Mouse (Mus musculus): Measurements from ENCODE around the gene Manf. TPM values are rescaled to one million over a fixed set of nuclear protein-coding genes. Genes with fewer than 3 reads are reported as not detected.

The Manf gene
- polyA plus RNA-seq, 1 experiment from 2014 or later = 354 TPM

DNA sequence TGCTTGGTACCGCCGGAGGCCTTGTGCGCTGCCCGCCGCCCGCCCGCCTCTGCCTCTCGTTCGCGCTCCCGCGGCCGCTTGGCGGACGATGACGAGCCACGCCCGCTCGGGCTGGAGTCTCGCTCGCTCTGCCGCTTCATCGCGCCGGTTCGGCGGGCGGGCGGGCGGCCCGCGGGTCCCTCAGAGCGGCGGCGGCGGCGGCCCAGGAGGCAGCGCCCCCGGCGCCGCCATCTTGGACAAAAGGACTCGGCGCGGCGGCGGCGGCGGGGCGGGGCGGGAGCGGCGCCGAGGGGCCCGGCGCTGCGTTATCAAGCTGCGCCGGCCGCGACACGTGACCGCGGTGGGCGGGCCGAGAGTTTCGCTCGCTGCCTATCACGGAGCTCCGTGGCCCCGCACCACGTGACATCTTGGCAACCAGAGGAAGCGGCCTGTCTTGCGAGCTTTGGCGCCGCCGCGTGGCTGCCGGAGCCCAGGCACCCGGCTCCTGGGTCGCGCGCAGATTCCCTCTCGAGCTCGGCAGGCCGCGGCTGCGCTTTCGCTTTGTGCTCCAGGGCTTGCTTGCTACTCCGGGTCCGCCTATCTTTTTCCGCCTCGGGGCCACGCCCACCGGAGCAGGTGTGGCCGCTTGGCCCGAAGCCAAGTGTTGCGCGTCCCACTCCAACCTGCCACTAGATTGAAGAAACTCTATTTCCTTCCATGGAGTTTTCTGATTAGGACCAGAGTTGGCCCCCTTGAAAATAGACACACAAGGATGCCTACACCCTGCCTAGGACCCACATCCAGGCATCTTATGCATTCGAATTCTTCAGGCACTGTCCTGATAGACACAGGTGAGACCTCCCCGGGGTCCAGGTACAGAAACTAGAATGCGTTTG is 4.7 kb downstream of the Manf start, which contains the start of gene Rbm15b:
Gene Rbm15b, minus strand, starts transcription at position 601 of the 875 bp plus-strand sequence.
- H3K9me3 ChIP-seq (ENCODE audit: control insufficient read depth, low read length) = no peaks in the 10 kb centered on the region
- peak within 1 kb of the TSS; percentile 96 for H3K9ac ChIP-seq (ENCODE audit: low read depth, low read length)
- peak within 1 kb of the TSS; percentile 78 for H3K27ac ChIP-seq (ENCODE audit: low read length)
- H3K4me2 ChIP-seq (ENCODE audit: low read depth, low read length) = peak within 1 kb of the TSS; percentile 68
- peak within 1 kb of the TSS; percentile 79 for H3K4me3 ChIP-seq (ENCODE audit: low read length)
- ATAC-seq = peak; percentile 73
- H3K27me3 ChIP-seq (replicated peaks; ENCODE audit: control insufficient read depth, insufficient read depth, low read length) = no peaks in the 10 kb centered on the region
- H3K4me1 ChIP-seq (ENCODE audit: control insufficient read depth, insufficient read depth, low read length) = peaks cover 53% of the 10 kb centered on the region
- peaks cover 8% of the 10 kb centered on the region for H3K36me3 ChIP-seq (ENCODE audit: control insufficient read depth, insufficient read depth, low read length)
- 2% methylated on average over 97 of the region's 101 CpGs for WGBS

DNA sequence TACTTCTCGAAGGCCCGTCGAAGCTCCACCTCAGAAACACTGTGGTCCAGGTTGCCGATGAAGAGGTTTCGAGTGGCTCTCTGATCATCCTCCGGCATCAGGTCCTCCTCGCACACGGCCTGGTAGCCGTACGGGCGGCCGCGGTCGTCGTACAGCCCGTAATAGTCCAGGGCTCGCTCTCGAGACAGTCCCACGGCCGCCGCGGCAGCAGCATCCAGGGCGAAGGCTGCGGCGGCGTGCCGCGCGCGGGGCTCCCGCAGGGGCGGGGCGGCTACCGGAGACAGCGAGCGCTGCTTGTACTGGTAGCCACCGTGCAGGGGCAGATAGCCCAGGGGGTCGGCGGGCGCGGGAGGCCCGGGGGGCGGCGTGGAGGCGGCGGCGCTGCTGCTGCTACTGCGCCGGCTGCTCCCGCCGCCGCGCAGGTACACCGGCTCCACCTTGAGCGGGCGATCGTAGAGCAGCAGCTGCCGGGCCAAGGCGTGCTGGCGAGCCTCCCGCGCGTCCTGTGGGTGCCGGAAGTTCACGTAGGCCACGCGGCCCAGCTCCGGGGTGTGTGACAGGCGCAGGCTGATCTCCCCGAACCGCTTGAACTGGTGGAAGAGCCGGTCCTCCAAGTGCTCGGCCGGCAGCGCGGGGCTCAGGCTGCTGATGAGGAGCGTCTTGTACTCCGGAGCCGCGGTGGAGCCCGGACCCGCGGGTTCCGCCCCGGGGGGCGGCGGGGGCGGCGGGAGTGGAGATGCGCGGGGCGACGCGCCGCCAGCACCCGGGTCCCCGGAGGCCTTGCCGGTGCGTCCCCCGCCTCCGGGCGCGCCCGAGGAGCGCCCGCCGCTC is 5.7 kb downstream of the Manf start:
- peaks cover 8% of the 10 kb centered on the region for H3K36me3 ChIP-seq (ENCODE audit: control insufficient read depth, insufficient read depth, low read length)
- WGBS = under 1% methylated on average over 95 of the region's 107 CpGs
- H3K27ac ChIP-seq (ENCODE audit: low read length) = peak overlapping the region; percentile 78
- H3K27me3 ChIP-seq (replicated peaks; ENCODE audit: control insufficient read depth, insufficient read depth, low read length) = no peaks in the 10 kb centered on the region
- H3K4me1 ChIP-seq (ENCODE audit: control insufficient read depth, insufficient read depth, low read length) = peaks cover 53% of the 10 kb centered on the region
- peak overlapping the region; percentile 96 for H3K9ac ChIP-seq (ENCODE audit: low read depth, low read length)
- ATAC-seq = peak; percentile 9; the same call in 1 of the 2 replicates
- peak overlapping the region; percentile 68 for H3K4me2 ChIP-seq (ENCODE audit: low read depth, low read length)
- no peaks in the 10 kb centered on the region for H3K9me3 ChIP-seq (ENCODE audit: control insufficient read depth, low read length)
- H3K4me3 ChIP-seq (ENCODE audit: low read length) = peak overlapping the region; percentile 79

DNA sequence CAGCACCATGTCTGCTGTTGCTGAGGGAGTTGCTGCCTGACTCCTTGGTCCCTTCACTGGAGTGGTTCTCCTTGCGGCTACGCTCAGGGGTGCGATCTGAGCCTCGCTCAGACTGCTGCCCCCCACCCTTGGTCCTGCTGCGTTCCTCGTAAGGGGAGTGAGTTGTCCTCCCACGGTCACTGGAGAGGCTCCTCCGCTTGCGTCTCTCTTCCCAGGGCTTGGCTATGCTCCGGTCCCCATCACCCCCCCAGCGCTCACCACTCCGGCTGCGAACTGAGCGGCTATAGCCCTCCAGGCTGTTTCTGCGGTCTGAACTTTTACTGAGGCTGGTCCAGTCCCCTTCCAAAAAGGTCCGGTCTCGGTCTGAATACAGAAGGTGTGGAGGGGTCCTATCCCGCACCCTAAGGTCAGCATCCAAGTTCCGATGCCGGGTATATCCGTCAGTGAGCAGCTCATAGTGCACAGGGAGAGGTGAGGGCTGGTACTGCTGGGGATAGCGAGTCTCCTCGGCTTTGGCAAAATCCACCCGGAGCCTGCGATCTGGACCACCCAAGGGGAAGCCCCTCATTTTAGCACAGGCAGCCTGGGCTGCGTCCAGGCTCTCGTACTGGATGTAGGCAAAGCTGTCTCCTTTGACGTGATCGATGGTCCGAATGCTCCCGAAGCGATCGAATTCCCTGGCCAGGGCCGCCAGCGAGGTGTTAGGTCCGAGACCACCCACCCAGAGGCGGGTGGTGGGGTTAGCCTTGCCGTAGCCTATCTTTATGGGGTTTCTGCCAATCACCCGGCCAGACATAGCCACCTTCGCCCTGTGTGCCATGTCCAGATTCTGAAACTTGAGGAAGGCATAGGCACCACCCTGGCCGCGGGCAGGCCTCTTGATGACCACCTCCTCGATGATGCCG is 6.5 kb downstream of the Manf start:
- 16% methylated on average over 44 of the region's 44 CpGs for WGBS
- H3K4me3 ChIP-seq (ENCODE audit: low read length) = peak overlapping the region; percentile 79
- H3K36me3 ChIP-seq (ENCODE audit: control insufficient read depth, insufficient read depth, low read length) = peaks cover 8% of the 10 kb centered on the region
- peaks cover 47% of the 10 kb centered on the region for H3K4me1 ChIP-seq (ENCODE audit: control insufficient read depth, insufficient read depth, low read length)
- no peaks in the 10 kb centered on the region for H3K9me3 ChIP-seq (ENCODE audit: control insufficient read depth, low read length)
- no peaks in the 10 kb centered on the region for H3K27me3 ChIP-seq (replicated peaks; ENCODE audit: control insufficient read depth, insufficient read depth, low read length)
- no peak overlapping the region for H3K27ac ChIP-seq (ENCODE audit: low read length)
- H3K9ac ChIP-seq (ENCODE audit: low read depth, low read length) = peak overlapping the region; percentile 96
- no peak for ATAC-seq
- H3K4me2 ChIP-seq (ENCODE audit: low read depth, low read length) = peak overlapping the region; percentile 68

DNA sequence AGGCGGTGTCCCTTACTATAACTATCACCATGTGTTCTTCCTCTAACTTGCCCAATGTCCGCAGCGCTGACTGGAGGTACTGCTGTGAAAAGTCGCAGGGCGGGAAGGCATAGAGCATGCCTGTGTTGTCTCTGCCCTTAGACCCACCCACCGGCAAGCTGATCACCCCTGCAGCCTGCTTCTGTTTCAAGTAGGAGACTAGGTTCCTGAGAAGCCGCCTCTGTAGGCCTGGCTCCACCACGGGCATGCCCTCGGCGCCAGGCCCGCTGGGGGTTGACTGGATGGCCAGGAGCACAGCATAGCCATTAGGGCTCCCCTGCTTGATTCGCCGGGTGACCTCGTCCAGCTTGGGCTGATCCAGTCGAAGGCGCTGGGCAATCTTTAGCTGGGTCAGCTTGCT is 7.5 kb downstream of the Manf start:
- H3K9ac ChIP-seq (ENCODE audit: low read depth, low read length) = peak overlapping the region; percentile 96
- H3K4me2 ChIP-seq (ENCODE audit: low read depth, low read length) = peak overlapping the region; percentile 68
- no peak for ATAC-seq
- no peaks in the 10 kb centered on the region for H3K27me3 ChIP-seq (replicated peaks; ENCODE audit: control insufficient read depth, insufficient read depth, low read length)
- WGBS = 27% methylated on average over 16 of the region's 16 CpGs
- H3K4me3 ChIP-seq (ENCODE audit: low read length) = peak overlapping the region; percentile 79
- no peak overlapping the region for H3K27ac ChIP-seq (ENCODE audit: low read length)
- peaks cover 4% of the 10 kb centered on the region for H3K36me3 ChIP-seq (ENCODE audit: control insufficient read depth, insufficient read depth, low read length)
- no peaks in the 10 kb centered on the region for H3K9me3 ChIP-seq (ENCODE audit: control insufficient read depth, low read length)
- H3K4me1 ChIP-seq (ENCODE audit: control insufficient read depth, insufficient read depth, low read length) = peaks cover 37% of the 10 kb centered on the region

- no peak overlapping the region for H3K27ac ChIP-seq (ENCODE audit: low read length)
- H3K4me1 ChIP-seq (ENCODE audit: control insufficient read depth, insufficient read depth, low read length) = peaks cover 32% of the 10 kb centered on the region
- H3K9ac ChIP-seq (ENCODE audit: low read depth, low read length) = peak overlapping the region; percentile 14; the same call in 1 of the 2 replicates
- 74% methylated on average over 3 of the region's 3 CpGs for WGBS
- no peak overlapping the region for H3K4me2 ChIP-seq (ENCODE audit: low read depth, low read length)
- no peak overlapping the region for H3K4me3 ChIP-seq (ENCODE audit: low read length)
- no peak for ATAC-seq
- H3K36me3 ChIP-seq (ENCODE audit: control insufficient read depth, insufficient read depth, low read length) = no peaks in the 10 kb centered on the region; the same call in none of the 2 replicates
- no peaks in the 10 kb centered on the region for H3K27me3 ChIP-seq (replicated peaks; ENCODE audit: control insufficient read depth, insufficient read depth, low read length)
- H3K9me3 ChIP-seq (ENCODE audit: control insufficient read depth, low read length) = no peaks in the 10 kb centered on the region
Measured at GRCm38 (mm10) chr9:106883085-106883484, 8.7 kb downstream of the Manf start.

GRCm38 (mm10) chr9:106882176-106882575 is 9.6 kb downstream of the Manf start:
- Histone ChIP-seq H3K27me3 (replicated peaks; ENCODE audit: control insufficient read depth, insufficient read depth, low read length) (no peaks in the 10 kb centered on the region), H3K27ac (ENCODE audit: low read length) (no peak overlapping the region), H3K4me1 (ENCODE audit: control insufficient read depth, insufficient read depth, low read length) (peaks cover 29% of the 10 kb centered on the region), H3K9me3 (ENCODE audit: control insufficient read depth, low read length) (no peaks in the 10 kb centered on the region), H3K36me3 (ENCODE audit: control insufficient read depth, insufficient read depth, low read length) (no peaks in the 10 kb centered on the region; the same call in none of the 2 replicates), H3K9ac (ENCODE audit: low read depth, low read length) (no peak overlapping the region), H3K4me3 (ENCODE audit: low read length) (no peak overlapping the region), H3K4me2 (ENCODE audit: low read depth, low read length) (no peak overlapping the region)
- 71% methylated on average over 4 of the region's 4 CpGs for WGBS
- ATAC-seq = no peak

DNA sequence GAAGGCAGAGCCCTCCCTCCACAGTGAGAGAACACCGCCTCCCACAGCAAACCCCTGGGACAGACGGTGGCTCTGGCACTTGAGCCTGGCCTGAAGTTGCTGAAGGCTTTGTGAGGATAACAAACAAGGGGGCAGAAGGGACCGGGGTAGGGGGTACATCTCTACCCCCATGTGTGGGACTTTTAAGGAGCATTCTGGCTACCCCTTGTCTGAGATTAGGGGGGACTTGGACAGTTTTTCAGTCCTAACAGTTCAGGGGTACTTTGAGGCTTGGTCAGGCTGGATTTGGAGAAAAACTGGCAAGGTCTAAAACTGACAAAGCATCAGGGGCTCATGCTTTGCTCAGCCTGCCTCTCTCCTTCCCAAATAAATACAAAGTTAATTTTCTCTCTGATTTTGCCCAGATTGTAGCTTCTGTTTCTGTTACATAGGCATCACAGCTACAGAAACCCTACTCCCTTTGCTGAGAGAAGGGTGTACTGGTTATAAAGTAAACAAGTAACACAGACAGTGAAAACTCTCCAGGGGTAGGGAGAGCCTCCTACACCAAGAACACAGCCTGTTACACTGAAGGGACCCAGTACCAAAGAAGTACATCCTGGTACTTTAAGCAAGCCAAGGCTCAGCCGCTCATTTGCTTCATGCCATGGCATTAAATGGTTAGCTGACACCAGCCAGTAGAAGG is 10.6 kb downstream of the Manf start:
- Histone ChIP-seq H3K36me3 (ENCODE audit: control insufficient read depth, insufficient read depth, low read length) (no peaks in the 10 kb centered on the region; the same call in none of the 2 replicates), H3K4me3 (ENCODE audit: low read length) (no peak overlapping the region), H3K9me3 (ENCODE audit: control insufficient read depth, low read length) (no peaks in the 10 kb centered on the region), H3K27ac (ENCODE audit: low read length) (no peak overlapping the region), H3K4me2 (ENCODE audit: low read depth, low read length) (no peak overlapping the region), H3K9ac (ENCODE audit: low read depth, low read length) (no peak overlapping the region), H3K27me3 (replicated peaks; ENCODE audit: control insufficient read depth, insufficient read depth, low read length) (no peaks in the 10 kb centered on the region), H3K4me1 (ENCODE audit: control insufficient read depth, insufficient read depth, low read length) (peaks cover 29% of the 10 kb centered on the region)
- WGBS = 64% methylated on average over 4 of the region's 4 CpGs
- ATAC-seq = no peak

- Histone ChIP-seq H3K27ac (ENCODE audit: low read length) (no peak overlapping the region), H3K9me3 (ENCODE audit: control insufficient read depth, low read length) (no peaks in the 10 kb centered on the region), H3K9ac (ENCODE audit: low read depth, low read length) (no peak overlapping the region), H3K4me3 (ENCODE audit: low read length) (no peak overlapping the region), H3K27me3 (replicated peaks; ENCODE audit: control insufficient read depth, insufficient read depth, low read length) (no peaks in the 10 kb centered on the region), H3K36me3 (ENCODE audit: control insufficient read depth, insufficient read depth, low read length) (peaks cover 10% of the 10 kb centered on the region), H3K4me1 (ENCODE audit: control insufficient read depth, insufficient read depth, low read length) (peaks cover 17% of the 10 kb centered on the region), H3K4me2 (ENCODE audit: low read depth, low read length) (no peak overlapping the region)
- ATAC-seq = no peak
- WGBS = 76% methylated on average over 4 of the region's 4 CpGs
Measured at GRCm38 (mm10) chr9:106879471-106879870, 12.3 kb downstream of the Manf start.
